ENCODE assay signal across 8 mouse cellular contexts in the genomic region with DNA sequence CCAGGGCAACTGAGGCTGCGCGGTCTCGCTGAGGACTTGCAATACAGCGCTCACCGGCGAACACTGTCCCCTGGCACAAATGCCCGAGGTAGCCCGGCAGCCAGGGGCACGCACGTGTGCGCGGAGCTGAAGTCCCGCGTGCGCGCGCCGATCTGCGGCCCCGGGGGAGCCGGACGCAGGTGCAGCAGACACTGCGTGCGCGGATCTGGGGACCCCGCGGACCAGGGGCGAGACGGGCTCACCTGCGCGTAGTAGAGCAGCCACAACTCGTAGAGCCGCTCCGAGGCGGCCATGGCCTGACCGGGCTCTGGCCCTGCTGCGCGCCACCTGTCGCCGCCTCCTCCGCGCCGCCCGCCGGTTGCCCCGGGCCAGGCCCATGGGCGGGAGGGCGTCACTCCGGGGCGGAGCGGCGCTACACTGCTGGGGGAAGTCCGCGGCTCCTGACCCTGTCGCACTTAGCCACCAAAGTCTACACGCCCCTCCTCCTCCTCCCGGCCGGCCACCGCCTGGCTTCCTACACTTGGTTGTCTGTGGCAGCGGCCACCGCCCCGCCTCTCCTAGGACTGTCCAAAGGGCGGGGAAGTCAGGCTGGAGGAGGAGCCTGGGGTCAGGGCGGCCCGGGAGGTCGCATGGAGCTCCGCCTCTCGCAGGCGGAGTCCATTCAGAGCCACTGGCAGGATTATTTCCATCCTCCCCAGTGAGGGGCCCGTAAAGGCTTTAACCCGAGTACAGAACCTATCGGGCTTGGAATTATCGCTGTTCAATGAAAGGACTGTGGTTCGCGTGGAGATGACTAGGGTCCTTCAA. TPM values are rescaled to one million over a fixed set of nuclear protein-coding genes. Genes with fewer than 3 reads are reported as not detected.
DNase-seq lines count a peak whose midpoint lies in the region; ATAC-seq lines count a peak whose summit lies in the region.

A gene (minus strand): TSS at position 507 of the 807 bp plus-strand sequence.

- peaks cover 34% of the 10 kb centered on the region for H3K36me3 ChIP-seq in megakaryocyte, embryonic 14.5 days (replicated peaks; ENCODE audit: low read length)

- intact Hi-C loops in gastrocnemius, postnatal 14 days (cut with DNase I; ENCODE audit: low total_unique reads) = no loop called here

- H3K4me1 ChIP-seq in megakaryocyte, embryonic 14.5 days = peaks cover 75% of the 10 kb centered on the region

- H3K27me3 ChIP-seq in megakaryocyte, embryonic 14.5 days (replicated peaks) = no peaks in the 10 kb centered on the region

- peak within 1 kb of the TSS; percentile 98 for H3K4me3 ChIP-seq in megakaryocyte, embryonic 14.5 days (replicated peaks)

- peak; percentile 95 for DNase-seq in adipocyte (ENCODE audit: low spot score)
- peak; percentile 96 for DNase-seq in embryo, embryonic 10.5 days (ENCODE audit: low spot score)
- DNase-seq in gastrocnemius, postnatal 14 days = peak; percentile 95
- DNase-seq in left cerebral cortex, adult 9 months (ENCODE audit: low spot score in 2 of 2) = peak; percentile 75 to 86
- DNase-seq in right cerebral cortex, adult 2 months (ENCODE audit: low spot score in 2 of 2) = peak; percentile 68 to 75
- peak; percentile 95 for DNase-seq in urinary bladder, postnatal 14 days (ENCODE audit: low spot score)

- H3K9me3 ChIP-seq in megakaryocyte, embryonic 14.5 days = no peaks in the 10 kb centered on the region

- peak; percentile 66 for ATAC-seq in inflammation-experienced regulatory T-cells, adult 6 months

RNA-seq across cellular contexts. Expression of the gene that starts here (rescaled TPM):
- total RNA-seq in gastrocnemius, postnatal 14 days (2021) = 1 to 10 TPM; 2.5 to 4.1 TPM
- polyA plus RNA-seq in inflammation-experienced regulatory T-cells, adult 6 months (2017; shearing (Covaris generic)) = 10 to 100 TPM; 20.0 to 42.0 (median 21.1) TPM
- polyA plus RNA-seq in megakaryocyte, embryonic 14.5 days (2012; ENCODE audit: insufficient read depth, low replicate concordance) = 102 and 106 TPM in 2 replicates

Comparison
In these comparisons a context has a peak if more than half of its experiments do, and no peak if none do; other contexts are left out.
1. Peak in every context shown above with its lines: DNase-seq, ATAC-seq and H3K4me3 ChIP-seq.